18 mouse cellular contexts compared by ENCODE assay signal in the genomic region with DNA sequence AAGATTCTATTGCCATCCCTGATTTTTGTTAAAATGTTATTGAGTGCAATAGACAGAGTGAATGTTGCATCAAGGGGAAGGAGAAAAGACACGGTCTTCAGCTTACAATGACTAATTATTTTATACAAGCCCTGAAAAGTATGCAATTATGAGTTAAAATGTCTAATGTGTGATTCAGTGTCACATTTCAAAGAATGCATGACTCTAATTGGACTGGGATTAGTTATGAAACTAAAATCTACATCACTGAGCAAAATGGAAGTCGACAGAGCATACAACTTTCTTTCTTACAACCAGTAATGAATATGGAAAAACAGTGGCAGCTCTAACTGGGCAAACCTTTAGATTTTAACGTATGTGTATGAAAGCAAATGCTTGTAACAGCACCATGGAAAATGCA.
"Had no signal": no experiment of that assay in that cellular context is flagged by ENCODE, and none has a peak within 500 bp of the region (broad histone marks: within the 10 kb centered on the region; RNA-seq: fewer than 3 reads in every experiment).

No protein-coding gene starts in this region.

- H3K4me3 ChIP-seq: liver, embryonic 15.5 days; lung, embryonic 15.5 days; megakaryocyte, embryonic 14.5 days; midbrain, embryonic 13.5 days; midbrain, embryonic 15.5 days; neural tube, embryonic 12.5 days; stomach, embryonic 15.5 days had no signal

- H3K36me3 ChIP-seq: liver, embryonic 15.5 days; lung, embryonic 15.5 days; midbrain, embryonic 13.5 days; midbrain, embryonic 15.5 days; neural tube, embryonic 12.5 days; stomach, embryonic 15.5 days had no signal

- DNase-seq: liver, postnatal 0 days; lung, adult 2 months; lung, postnatal 14 days; lung, postnatal 36 days; right cerebral cortex, postnatal 14 days; thymus, postnatal 14 days; thymus, postnatal 36 days had no signal

- H3K4me1 ChIP-seq: liver, embryonic 15.5 days; lung, embryonic 15.5 days; megakaryocyte, embryonic 14.5 days; midbrain, embryonic 13.5 days; midbrain, embryonic 15.5 days; neural tube, embryonic 12.5 days; stomach, embryonic 15.5 days had no signal

- H3K9me3 ChIP-seq: liver, embryonic 15.5 days; lung, embryonic 15.5 days; megakaryocyte, embryonic 14.5 days; midbrain, embryonic 13.5 days; midbrain, embryonic 15.5 days; neural tube, embryonic 12.5 days; stomach, embryonic 15.5 days had no signal

- H3K27me3 ChIP-seq: liver, embryonic 15.5 days; lung, embryonic 15.5 days; megakaryocyte, embryonic 14.5 days; midbrain, embryonic 13.5 days; midbrain, embryonic 15.5 days; neural tube, embryonic 12.5 days; stomach, embryonic 15.5 days had no signal

- ATAC-seq: liver, postnatal 0 days; lung, postnatal 0 days; midbrain, embryonic 13.5 days; midbrain, embryonic 15.5 days had no signal

- H3K9ac ChIP-seq: liver, embryonic 15.5 days; liver, postnatal 0 days; lung, embryonic 15.5 days; midbrain, embryonic 13.5 days; midbrain, embryonic 15.5 days; neural tube, embryonic 12.5 days; stomach, embryonic 15.5 days had no signal

- H3K4me2 ChIP-seq: liver, embryonic 15.5 days; lung, embryonic 15.5 days; midbrain, embryonic 11.5 days; midbrain, embryonic 13.5 days; midbrain, embryonic 15.5 days; neural tube, embryonic 12.5 days; stomach, embryonic 15.5 days had no signal

- H3K27ac ChIP-seq: liver, embryonic 15.5 days; lung, embryonic 15.5 days; macrophage; midbrain, embryonic 13.5 days; midbrain, embryonic 15.5 days; neural tube, embryonic 12.5 days; stomach, embryonic 15.5 days; stomach, postnatal 0 days had no signal
